Mouse (Mus musculus): Measurements from ENCODE around the gene Ctsk. TPM values are rescaled to one million over a fixed set of nuclear protein-coding genes. Genes with fewer than 3 reads are reported as not detected.

The Ctsk gene
- total and polyA plus RNA-seq, 3 experiments, result 0.20 TPM; not detected in 2

GRCm38 (mm10) chr3:95517493-95517898 is 18.4 kb downstream of the Ctsk start (continued):
- TF ChIP-seq KAT2A (IDR thresholded peaks at IDR 0.05; ENCODE audit: insufficient replicate concordance, low read length) (no peak), SMC3 (IDR thresholded peaks at IDR 0.05; ENCODE audit: low read depth, low read length) (peak; percentile 84), TBP (conservative IDR thresholded peaks at IDR 0.05; ENCODE audit: low read depth, low read length) (no peak), BHLHE40 (IDR thresholded peaks at IDR 0.05; ENCODE audit: low read depth, low read length) (no peak), IRF4 (IDR thresholded peaks at IDR 0.05; ENCODE audit: low read depth, low read length) (no peak), JUND (conservative IDR thresholded peaks at IDR 0.05; ENCODE audit: low read depth, low read length) (no peak), ZMIZ1 (IDR thresholded peaks at IDR 0.05; ENCODE audit: low read depth, low read length) (no peak), POLR2AphosphoS2 (IDR thresholded peaks at IDR 0.05; ENCODE audit: low read depth, low read length) (no peak), CHD2 (IDR thresholded peaks at IDR 0.05; ENCODE audit: low read length) (no peak), MEF2A (IDR thresholded peaks at IDR 0.05; ENCODE audit: borderline replicate concordance, low read depth, low read length) (no peak), PAX5 (IDR thresholded peaks at IDR 0.05; ENCODE audit: low read length) (no peak), MXI1 (IDR thresholded peaks at IDR 0.05; ENCODE audit: low read depth, low read length) (no peak), SIN3A (IDR thresholded peaks at IDR 0.05; ENCODE audit: low read length) (no peak)

GRCm38 (mm10) chr3:95518891-95519290 is 19.8 kb downstream of the Ctsk start:
- Histone ChIP-seq H3K79me2 (replicated peaks; ENCODE audit: control insufficient read depth, extremely low read depth, insufficient read depth, poor library complexity, severe bottlenecking) (no peaks in the 10 kb centered on the region), H3K36me3 (replicated peaks in 1 of 2; ENCODE audit: control insufficient read depth in 1 of 2, insufficient read depth in 1 of 2, low read length in 1 of 2) (no peaks in the 10 kb centered on the region), H3K4me1 (ENCODE audit: control insufficient read depth in 1 of 2, insufficient read depth in 2 of 2) (peaks cover 23 to 49% of the 10 kb centered on the region in 2 experiments), H3K9me3 (replicated peaks; ENCODE audit: low read length) (no peaks in the 10 kb centered on the region), H3K27me3 (replicated peaks) (no peaks in the 10 kb centered on the region), H3K27ac (ENCODE audit: insufficient read depth, low read depth) (no peak overlapping the region), H3K9ac (ENCODE audit: insufficient read depth, low read depth) (no peak overlapping the region), H3K4me3 (replicated peaks in 1 of 3; ENCODE audit: low read depth in 2 of 3, low read length in 2 of 3, poor library complexity in 1 of 3) (no peak overlapping the region), H3K4me2 (ENCODE audit: insufficient read depth, low read depth, poor library complexity, severe bottlenecking) (no peak overlapping the region)
- DNase-seq (ENCODE audit: extremely low read depth), result no peak
- in situ Hi-C loops (cut with MboI; ENCODE audit: low pct_ligation_motif_present, low pct_unique_long_range_greater_than_20kb, low sequenced_read_pairs) (loop anchor here (25.0 kb wide), 1 partner anchor 243 kb away; the partner anchor contains the start of gene Tars2), dilution Hi-C loops (cut with MboI; ENCODE audit: extremely low pct_ligation_motif_present, extremely low pct_unique_long_range_greater_than_20kb, low sequenced_read_pairs) (no loop called here)
- TF ChIP-seq EP300 (IDR thresholded peaks at IDR 0.05; ENCODE audit: low read length), result no peak
- TF ChIP-seq MAFK (IDR thresholded peaks at IDR 0.05; ENCODE audit: insufficient replicate concordance, low read length), result no peak
- no peak for TF ChIP-seq PAX5 (IDR thresholded peaks at IDR 0.05; ENCODE audit: low read length)
- no peak for TF ChIP-seq JUN (IDR thresholded peaks at IDR 0.05; ENCODE audit: insufficient read depth, low read depth, low read length)
- no peak for TF ChIP-seq CTCF (conservative IDR thresholded peaks at IDR 0.05 in 1 of 2, IDR thresholded peaks at IDR 0.05 in 1 of 2; ENCODE audit: low read depth in 2 of 2, low read length in 2 of 2)
- no peak for TF ChIP-seq MYC (IDR thresholded peaks at IDR 0.05; ENCODE audit: low read depth, low read length)
- TF ChIP-seq ZC3H11A (IDR thresholded peaks at IDR 0.05; ENCODE audit: low read depth, low read length), result no peak
- TF ChIP-seq HCFC1 (IDR thresholded peaks at IDR 0.05; ENCODE audit: low read depth, low read length), result no peak
- no peak for TF ChIP-seq POLR2AphosphoS2 (IDR thresholded peaks at IDR 0.05; ENCODE audit: low read depth, low read length)
- no peak for TF ChIP-seq ETS1 (conservative IDR thresholded peaks at IDR 0.05; ENCODE audit: low read depth, low read length)
- no peak for TF ChIP-seq ZKSCAN1 (IDR thresholded peaks at IDR 0.05; ENCODE audit: borderline replicate concordance, low read depth, low read length)
- no peak for TF ChIP-seq E2F4 (IDR thresholded peaks at IDR 0.05; ENCODE audit: insufficient replicate concordance, low read depth, low read length)

Data from CH12.LX (cell line).